Mouse (Mus musculus) lung, postnatal 14 days (tissue): ENCODE data around the gene Pgam2.
"Not testable (repeated sequence)": the region's sequence is repeated elsewhere in the genome, so short reads cannot be mapped to it uniquely, and the experiment has no call there.

Source experiments
- DNase-seq: peaks from one replicate; pipeline ENCODE4 v3.0.0; 2021

Gene Pgam2

GRCm38 (mm10) chr11:5803551-5803981, at the start of gene Pgam2:
Gene Pgam2 (minus strand): TSS chr11:5803733.
- DNase-seq = no peak

GRCm38 (mm10) chr11:5852314-5852713, 48.8 kb upstream of the Pgam2 start:
- no peak for DNase-seq

- DNase-seq = no peak
Measured at GRCm38 (mm10) chr11:5851021-5851736, 47.6 kb upstream of the Pgam2 start.

GRCm38 (mm10) chr11:5850452-5850851, 46.9 kb upstream of the Pgam2 start:
- DNase-seq = no peak

DNA sequence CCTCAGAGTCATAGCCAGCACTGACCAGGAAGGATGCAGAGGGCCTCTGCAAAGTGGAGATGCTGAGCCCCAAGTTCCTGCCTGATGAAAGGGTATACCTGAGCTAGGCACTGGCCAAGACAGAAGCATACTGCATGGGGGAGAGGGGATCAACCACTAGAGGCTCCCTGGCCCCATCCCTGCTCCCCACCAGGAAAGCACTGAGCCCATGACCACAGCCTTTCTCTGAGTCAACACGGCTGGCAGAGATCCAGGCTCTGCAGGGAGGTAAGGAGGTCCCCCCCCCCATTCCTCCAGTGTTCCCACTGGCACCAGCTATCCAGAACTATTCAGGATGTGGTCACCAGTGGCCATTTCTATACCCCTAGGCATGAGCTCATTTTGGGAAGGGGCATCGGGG, 45.8 kb upstream of the Pgam2 start:
- no peak for DNase-seq

- DNase-seq = no peak
Measured at GRCm38 (mm10) chr11:5848741-5849140, 45.2 kb upstream of the Pgam2 start.

DNA sequence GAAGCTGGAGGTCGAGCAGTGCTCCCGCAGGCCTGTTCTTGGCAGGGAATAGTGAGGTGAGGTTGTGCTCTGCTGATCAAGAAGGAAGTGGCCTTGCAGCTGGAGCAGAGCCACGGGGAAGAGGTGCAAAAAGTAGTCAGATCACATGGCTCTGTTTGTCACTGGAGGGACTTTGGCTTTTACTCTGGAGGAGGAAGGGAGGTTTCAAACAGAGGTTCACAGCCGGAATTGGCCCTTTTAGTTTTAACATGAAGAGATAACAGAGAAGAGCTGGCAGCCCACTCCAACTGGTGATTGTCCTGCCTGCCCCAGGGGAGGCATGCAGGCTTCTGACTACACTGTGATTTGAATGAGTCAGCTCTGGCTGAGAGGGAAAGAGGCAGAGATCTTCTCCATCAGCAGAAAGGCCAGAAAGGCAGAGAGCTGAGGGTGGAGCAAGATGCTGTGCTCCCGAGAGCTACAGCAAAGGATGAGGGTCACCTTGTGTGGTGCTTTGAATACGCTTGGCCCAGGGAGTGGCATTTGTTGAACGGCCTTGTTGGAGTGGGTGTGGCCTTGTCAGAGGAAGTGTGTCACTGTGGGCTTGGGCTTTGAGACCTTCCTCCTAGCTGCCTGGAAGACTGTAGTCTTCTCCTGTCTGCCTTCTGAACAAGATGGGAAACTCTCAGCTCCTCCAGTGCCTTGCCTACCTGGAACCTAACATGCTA, 43.3 kb upstream of the Pgam2 start:
- peak; percentile 27 for DNase-seq

- DNase-seq = no peak
Measured at GRCm38 (mm10) chr11:5843131-5843530, 39.6 kb upstream of the Pgam2 start.

DNA sequence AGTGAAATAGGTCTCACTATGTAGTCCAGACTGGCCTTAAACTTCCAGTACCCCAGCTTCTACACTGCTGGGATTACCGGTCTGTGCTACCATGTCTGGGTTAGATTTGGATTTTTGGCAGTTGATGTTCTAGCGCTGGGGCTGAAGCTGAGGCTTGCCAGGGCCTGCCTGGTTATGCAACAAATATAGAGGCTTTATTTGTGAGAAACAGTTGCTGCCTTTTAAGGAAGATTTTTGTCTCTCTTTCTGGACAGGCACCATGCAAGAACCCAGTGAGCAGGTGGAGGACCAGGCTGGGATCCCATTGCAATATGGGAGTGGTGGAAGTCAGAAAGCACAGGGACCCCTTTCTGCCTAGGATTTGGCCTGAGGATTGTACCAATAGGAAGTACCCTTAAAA, 38.2 kb upstream of the Pgam2 start:
- DNase-seq = no peak

DNA sequence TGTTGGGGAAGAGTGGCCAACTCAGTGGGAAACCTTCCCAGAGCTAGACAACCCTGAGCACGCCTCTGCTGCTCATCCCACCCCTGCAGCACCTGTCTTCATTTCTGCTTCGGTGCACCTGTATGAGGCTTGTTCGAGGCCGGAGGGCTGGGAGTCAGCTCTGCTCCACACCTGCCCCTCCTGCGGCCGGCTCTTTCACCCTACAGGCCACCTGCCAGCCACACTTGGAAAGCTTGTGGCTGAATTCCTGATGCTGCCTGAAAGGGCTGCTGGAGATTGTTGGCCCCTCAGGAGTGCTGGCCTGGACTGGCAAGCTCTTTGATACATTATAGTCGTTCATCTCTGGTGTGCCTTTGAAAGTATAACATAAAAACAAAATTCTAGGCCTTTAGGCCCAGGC, 36.8 kb upstream of the Pgam2 start:
- DNase-seq = no peak

GRCm38 (mm10) chr11:5837251-5838246, 34.0 kb upstream of the Pgam2 start, which contains the start of gene Polm:
Gene Polm (minus strand): TSS chr11:5838016.
- peak; percentile 93 for DNase-seq

GRCm38 (mm10) chr11:5836126-5836525, 32.6 kb upstream of the Pgam2 start:
- no peak for DNase-seq

GRCm38 (mm10) chr11:5835057-5835456, 31.5 kb upstream of the Pgam2 start:
- no peak for DNase-seq

DNA sequence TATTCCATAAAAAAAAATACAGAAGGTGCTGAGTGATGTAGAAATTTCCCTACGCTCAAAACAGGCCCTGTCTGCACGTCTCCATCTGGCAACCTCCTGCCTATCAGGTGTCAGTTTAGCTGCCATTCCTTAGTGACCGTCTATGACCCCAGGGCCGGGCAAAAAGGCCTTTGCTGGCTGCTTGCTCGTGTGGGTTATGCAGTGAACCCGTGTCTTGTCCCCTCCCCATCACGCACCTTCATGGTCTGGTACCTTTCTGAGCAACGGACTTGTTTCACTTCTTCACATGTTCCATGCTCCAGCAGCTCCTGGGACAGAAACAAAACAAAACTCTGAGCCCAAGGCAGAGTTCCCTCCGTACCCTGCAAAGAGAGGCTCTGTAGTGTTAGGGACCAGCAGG, 31.0 kb upstream of the Pgam2 start:
- no peak for DNase-seq

- no peak for DNase-seq
Measured at GRCm38 (mm10) chr11:5829327-5829726, 25.8 kb upstream of the Pgam2 start.

GRCm38 (mm10) chr11:5828509-5829191, 25.1 kb upstream of the Pgam2 start:
- DNase-seq = no peak

DNA sequence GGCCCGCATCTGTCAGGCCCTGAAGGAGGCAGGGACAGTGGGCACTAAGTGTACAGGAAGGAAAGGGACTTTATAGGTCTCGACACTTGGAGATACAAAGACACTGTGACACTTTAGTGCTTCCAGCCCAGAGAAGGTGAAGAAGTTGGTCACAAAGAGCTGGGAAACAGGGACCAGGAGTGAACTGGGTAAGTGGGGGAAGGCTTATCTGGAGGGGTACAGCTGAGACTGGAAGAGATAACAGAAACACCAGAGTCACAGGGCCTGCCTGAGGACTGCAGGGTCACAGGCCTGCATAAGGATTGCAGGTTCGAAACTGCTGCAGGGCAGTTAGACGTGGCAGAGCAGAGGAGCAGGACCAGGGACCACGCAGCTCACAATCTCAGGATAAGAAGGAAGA, 24.4 kb upstream of the Pgam2 start:
- DNase-seq = no peak

- no peak for DNase-seq
Measured at GRCm38 (mm10) chr11:5825432-5825831, 21.9 kb upstream of the Pgam2 start.

GRCm38 (mm10) chr11:5819223-5819622, 15.7 kb upstream of the Pgam2 start:
- DNase-seq = no peak

DNA sequence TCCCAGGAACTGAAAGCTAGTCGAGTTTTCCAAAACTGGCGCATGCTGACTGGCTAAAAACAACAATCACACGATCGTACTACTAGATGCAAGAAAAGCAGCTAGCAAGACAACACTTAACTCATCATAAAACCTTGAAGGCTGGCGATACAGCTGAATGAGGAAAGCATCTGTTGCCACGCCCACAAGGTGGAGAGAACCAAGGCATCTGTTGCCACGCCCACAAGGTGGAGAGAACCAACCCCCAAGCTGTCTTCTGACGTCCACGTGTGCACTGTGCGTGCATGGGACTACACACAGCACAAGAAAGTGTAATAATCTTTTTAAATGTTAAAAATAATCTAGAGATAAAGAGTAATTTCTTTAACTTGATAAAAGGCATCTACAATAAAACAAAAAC, 9.8 kb upstream of the Pgam2 start:
- no peak for DNase-seq

GRCm38 (mm10) chr11:5809487-5809886, 6.0 kb upstream of the Pgam2 start:
- DNase-seq = not testable (repeated sequence)

DNA sequence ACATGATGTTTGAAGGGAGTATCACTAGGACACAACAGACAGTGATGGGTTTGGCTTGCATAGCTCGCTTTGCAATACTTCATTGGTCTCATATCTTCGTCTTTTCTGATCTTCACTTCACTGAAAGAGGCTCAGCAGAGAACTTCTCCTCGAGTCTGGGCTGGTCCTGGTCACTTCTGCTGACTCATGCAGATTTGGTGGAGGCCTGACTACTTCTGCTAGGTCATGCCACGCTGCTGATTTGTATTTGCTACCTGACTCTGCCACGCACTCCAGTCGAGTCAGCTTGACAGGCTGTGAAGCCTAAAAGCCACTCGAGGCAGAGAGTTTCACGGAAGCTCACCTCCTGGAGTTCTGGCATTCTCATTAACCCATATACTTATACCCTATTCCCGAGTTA, 4.4 kb upstream of the Pgam2 start:
- DNase-seq = no peak

DNA sequence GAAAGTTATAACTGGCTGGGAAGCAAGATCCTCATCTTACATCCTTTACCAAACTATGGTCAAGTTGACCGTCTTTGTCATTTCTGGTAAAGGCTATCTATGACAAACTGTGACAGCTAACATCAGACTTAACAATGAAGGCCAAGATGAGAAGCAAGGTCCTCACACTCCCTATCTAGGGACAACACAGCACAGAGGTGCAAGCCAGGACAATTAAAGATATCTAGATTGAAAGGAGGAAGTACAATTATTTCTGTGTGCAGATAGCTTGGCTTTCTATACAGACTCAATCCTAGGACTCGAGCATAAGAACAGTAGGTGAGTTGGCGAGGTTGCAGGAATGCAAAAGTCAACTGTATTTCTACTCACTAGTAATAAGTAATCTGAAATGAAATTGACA, 2.2 kb upstream of the Pgam2 start:
- no peak for DNase-seq
